Mouse (Mus musculus): ENCODE measurements at regions not wholly inside any gene's neighbourhood (a gene's known extent, or its start where the extent isn't known, plus 50 kb on each side); places are given as distances from the start of the nearest gene placed in this dataset.

- H3K27ac ChIP-seq (ENCODE audit: low read length): no peak overlapping the region
These were observed 122.8 kb downstream of the Ddx11 start for GRCm38 (mm10) chr17:66246031-66246534.

DNA sequence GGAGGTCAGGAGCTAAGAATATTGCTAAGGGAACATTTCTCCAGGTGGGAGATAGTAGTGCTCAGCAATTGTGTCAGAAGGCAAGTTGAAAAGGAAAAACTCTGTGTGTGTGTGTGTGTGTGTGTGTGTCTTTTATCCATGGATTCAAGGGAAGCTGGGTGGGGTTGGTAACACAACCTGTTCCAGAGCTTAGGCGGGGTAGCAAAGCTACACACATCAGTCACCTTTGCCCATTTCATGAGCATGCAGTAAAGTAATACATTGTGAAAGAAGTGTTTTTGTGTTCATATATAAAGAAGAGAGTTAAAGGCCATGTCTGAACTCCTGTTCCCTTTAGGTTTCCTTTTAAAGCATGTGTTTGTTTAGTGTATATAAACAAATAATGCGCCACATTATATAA lies 128.2 kb downstream of the Ddx11 start:
- 93% methylated on average over 2 of the region's 2 CpGs for WGBS
- H3K9me3 ChIP-seq (ENCODE audit: low read length): no peaks in the 10 kb centered on the region
- no peak overlapping the region for H3K9ac ChIP-seq (replicated peaks; ENCODE audit: low read length)
- no peak overlapping the region for H3K4me2 ChIP-seq (replicated peaks; ENCODE audit: low read depth, low read length)
- H3K36me3 ChIP-seq (ENCODE audit: insufficient read depth, low read length): no peaks in the 10 kb centered on the region
- no peak overlapping the region for H3K27ac ChIP-seq (ENCODE audit: low read length)
- no peaks in the 10 kb centered on the region for H3K27me3 ChIP-seq (ENCODE audit: insufficient read depth, low read length)
- no peak for ATAC-seq (ENCODE audit: low FRiP score, low TSS enrichment)
- no peaks in the 10 kb centered on the region for H3K4me1 ChIP-seq (ENCODE audit: insufficient read depth, low read length)
- no peak overlapping the region for H3K4me3 ChIP-seq (ENCODE audit: low read length)

More at GRCm38 (mm10) chr17:66246031-66246534, 122.8 kb downstream of the Ddx11 start:
- H3K4me1 ChIP-seq (ENCODE audit: insufficient read depth, low read length): peaks cover 15% of the 10 kb centered on the region
- H3K4me2 ChIP-seq (replicated peaks; ENCODE audit: low read depth, low read length): no peak overlapping the region
- H3K9ac ChIP-seq (replicated peaks; ENCODE audit: low read length): no peak overlapping the region
- no peak for ATAC-seq (ENCODE audit: low FRiP score, low TSS enrichment)
- no peaks in the 10 kb centered on the region for H3K9me3 ChIP-seq (ENCODE audit: low read length)
- WGBS: 82% methylated on average over 14 of the region's 14 CpGs
- no peaks in the 10 kb centered on the region for H3K27me3 ChIP-seq (ENCODE audit: insufficient read depth, low read length)
- H3K4me3 ChIP-seq (ENCODE audit: low read length): no peak overlapping the region
- H3K36me3 ChIP-seq (ENCODE audit: insufficient read depth, low read length): no peaks in the 10 kb centered on the region

DNA sequence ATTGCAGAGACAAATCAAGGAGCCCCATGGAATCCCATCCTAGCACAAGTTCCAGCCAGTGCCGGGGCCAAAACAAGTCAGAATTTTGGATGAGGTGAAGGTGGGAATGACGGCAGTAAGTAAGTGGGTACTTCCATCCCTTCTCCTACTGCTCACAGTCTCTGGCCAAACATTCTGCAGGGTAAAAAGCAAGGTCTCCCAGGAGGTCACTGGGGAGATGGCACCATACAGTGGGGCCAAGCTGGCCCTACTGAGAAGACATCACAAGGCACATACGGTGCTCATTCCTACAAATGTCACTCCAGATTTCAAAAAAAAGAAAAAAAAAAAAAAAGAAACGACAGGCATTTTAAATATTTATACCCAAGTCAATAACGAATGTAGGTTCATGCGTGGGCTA lies 129.6 kb downstream of the Ddx11 start:
- 89% methylated on average over 6 of the region's 6 CpGs for WGBS
- Histone ChIP-seq H3K27ac (ENCODE audit: low read length) (no peak overlapping the region), H3K4me2 (replicated peaks; ENCODE audit: low read depth, low read length) (no peak overlapping the region), H3K9me3 (ENCODE audit: low read length) (no peaks in the 10 kb centered on the region), H3K4me1 (ENCODE audit: insufficient read depth, low read length) (no peaks in the 10 kb centered on the region), H3K27me3 (ENCODE audit: insufficient read depth, low read length) (no peaks in the 10 kb centered on the region), H3K9ac (replicated peaks; ENCODE audit: low read length) (no peak overlapping the region), H3K4me3 (ENCODE audit: low read length) (no peak overlapping the region), H3K36me3 (ENCODE audit: insufficient read depth, low read length) (no peaks in the 10 kb centered on the region)
- ATAC-seq (ENCODE audit: low FRiP score, low TSS enrichment): no peak

GRCm38 (mm10) chr17:66259697-66260096 lies 136.4 kb downstream of the Ddx11 start:
- ATAC-seq (ENCODE audit: low FRiP score, low TSS enrichment): no peak
- no peak overlapping the region for H3K4me2 ChIP-seq (replicated peaks; ENCODE audit: low read depth, low read length)
- no peak overlapping the region for H3K9ac ChIP-seq (replicated peaks; ENCODE audit: low read length)
- no peaks in the 10 kb centered on the region for H3K36me3 ChIP-seq (ENCODE audit: insufficient read depth, low read length)
- no peaks in the 10 kb centered on the region for H3K9me3 ChIP-seq (ENCODE audit: low read length)
- 76% methylated on average over 8 of the region's 8 CpGs for WGBS
- no peaks in the 10 kb centered on the region for H3K27me3 ChIP-seq (ENCODE audit: insufficient read depth, low read length)
- no peak overlapping the region for H3K27ac ChIP-seq (ENCODE audit: low read length)
- H3K4me1 ChIP-seq (ENCODE audit: insufficient read depth, low read length): no peaks in the 10 kb centered on the region
- H3K4me3 ChIP-seq (ENCODE audit: low read length): no peak overlapping the region

GRCm38 (mm10) chr17:66262681-66263240 lies 139.4 kb downstream of the Ddx11 start:
- ATAC-seq (ENCODE audit: low FRiP score, low TSS enrichment): no peak
- Histone ChIP-seq H3K27me3 (ENCODE audit: insufficient read depth, low read length) (no peaks in the 10 kb centered on the region), H3K36me3 (ENCODE audit: insufficient read depth, low read length) (no peaks in the 10 kb centered on the region), H3K9me3 (ENCODE audit: low read length) (no peaks in the 10 kb centered on the region), H3K4me3 (ENCODE audit: low read length) (no peak overlapping the region), H3K9ac (replicated peaks; ENCODE audit: low read length) (no peak overlapping the region), H3K27ac (ENCODE audit: low read length) (no peak overlapping the region), H3K4me1 (ENCODE audit: insufficient read depth, low read length) (no peaks in the 10 kb centered on the region), H3K4me2 (replicated peaks; ENCODE audit: low read depth, low read length) (no peak overlapping the region)
- WGBS: 72% methylated on average over 4 of the region's 4 CpGs

- Histone ChIP-seq H3K36me3 (ENCODE audit: insufficient read depth, low read length) (no peaks in the 10 kb centered on the region), H3K4me3 (ENCODE audit: low read length) (no peak overlapping the region), H3K9me3 (ENCODE audit: low read length) (no peaks in the 10 kb centered on the region), H3K27me3 (ENCODE audit: insufficient read depth, low read length) (no peaks in the 10 kb centered on the region), H3K4me2 (replicated peaks; ENCODE audit: low read depth, low read length) (no peak overlapping the region), H3K9ac (replicated peaks; ENCODE audit: low read length) (no peak overlapping the region), H3K4me1 (ENCODE audit: insufficient read depth, low read length) (no peaks in the 10 kb centered on the region), H3K27ac (ENCODE audit: low read length) (no peak overlapping the region)
- WGBS: 87% methylated on average over 4 of the region's 4 CpGs
- no peak for ATAC-seq (ENCODE audit: low FRiP score, low TSS enrichment)
These were observed 140.1 kb downstream of the Ddx11 start for GRCm38 (mm10) chr17:66263405-66263804.

DNA sequence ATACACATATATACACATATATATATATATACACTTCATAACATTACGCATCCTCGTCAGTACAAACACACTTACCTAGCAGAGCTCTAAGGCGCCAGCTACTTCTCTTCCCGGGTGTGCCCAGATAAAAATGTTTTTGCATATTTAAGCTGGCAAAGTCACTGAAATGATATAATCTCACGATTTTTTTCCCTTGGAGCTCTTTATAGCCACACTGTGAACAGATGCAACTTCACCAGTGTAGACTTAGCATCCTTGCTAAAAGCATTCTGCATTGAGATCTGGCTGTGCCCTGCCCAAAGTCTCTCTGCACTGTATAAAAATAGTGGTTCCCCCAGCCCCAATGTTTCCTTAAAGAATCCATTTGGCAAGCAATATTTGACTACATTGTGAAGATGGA lies 143.5 kb downstream of the Ddx11 start:
- no peaks in the 10 kb centered on the region for H3K4me1 ChIP-seq (ENCODE audit: insufficient read depth, low read length)
- no peak for ATAC-seq (ENCODE audit: low FRiP score, low TSS enrichment)
- no peaks in the 10 kb centered on the region for H3K9me3 ChIP-seq (ENCODE audit: low read length)
- H3K4me2 ChIP-seq (replicated peaks; ENCODE audit: low read depth, low read length): no peak overlapping the region
- H3K9ac ChIP-seq (replicated peaks; ENCODE audit: low read length): no peak overlapping the region
- no peak overlapping the region for H3K27ac ChIP-seq (ENCODE audit: low read length)
- 81% methylated on average over 5 of the region's 5 CpGs for WGBS
- no peaks in the 10 kb centered on the region for H3K27me3 ChIP-seq (ENCODE audit: insufficient read depth, low read length)
- no peak overlapping the region for H3K4me3 ChIP-seq (ENCODE audit: low read length)
- H3K36me3 ChIP-seq (ENCODE audit: insufficient read depth, low read length): no peaks in the 10 kb centered on the region

DNA sequence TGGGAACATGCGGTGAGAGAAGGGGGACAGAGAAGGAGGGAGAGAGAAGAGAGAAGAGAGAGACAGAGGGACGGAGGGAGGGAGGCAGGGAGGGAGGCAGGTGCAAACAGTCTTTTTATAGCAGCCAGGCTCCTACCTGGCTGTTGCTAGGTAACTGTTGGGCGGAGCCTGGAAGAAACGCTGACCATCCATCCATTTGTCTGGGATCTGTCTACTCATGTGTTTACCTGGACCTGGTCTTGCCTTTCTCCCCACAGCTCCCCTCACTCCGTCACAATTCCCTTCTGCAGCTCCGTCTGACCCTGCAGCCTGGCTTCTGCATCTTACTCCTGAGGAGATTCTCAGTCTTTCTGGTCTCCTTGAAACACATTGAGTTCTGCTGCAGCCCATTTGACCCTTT lies 144.5 kb downstream of the Ddx11 start:
- H3K9ac ChIP-seq (replicated peaks; ENCODE audit: low read length): no peak overlapping the region
- H3K4me2 ChIP-seq (replicated peaks; ENCODE audit: low read depth, low read length): no peak overlapping the region
- H3K27ac ChIP-seq (ENCODE audit: low read length): no peak overlapping the region
- H3K36me3 ChIP-seq (ENCODE audit: insufficient read depth, low read length): no peaks in the 10 kb centered on the region
- no peaks in the 10 kb centered on the region for H3K9me3 ChIP-seq (ENCODE audit: low read length)
- WGBS: 49% methylated on average over 6 of the region's 6 CpGs
- H3K4me1 ChIP-seq (ENCODE audit: insufficient read depth, low read length): no peaks in the 10 kb centered on the region
- H3K4me3 ChIP-seq (ENCODE audit: low read length): no peak overlapping the region
- no peak for ATAC-seq (ENCODE audit: low FRiP score, low TSS enrichment)
- no peaks in the 10 kb centered on the region for H3K27me3 ChIP-seq (ENCODE audit: insufficient read depth, low read length)

- Histone ChIP-seq H3K36me3 (ENCODE audit: insufficient read depth, low read length) (no peaks in the 10 kb centered on the region), H3K4me1 (ENCODE audit: insufficient read depth, low read length) (no peaks in the 10 kb centered on the region), H3K27ac (ENCODE audit: low read length) (no peak overlapping the region), H3K27me3 (ENCODE audit: insufficient read depth, low read length) (no peaks in the 10 kb centered on the region), H3K9ac (replicated peaks; ENCODE audit: low read length) (no peak overlapping the region), H3K9me3 (ENCODE audit: low read length) (no peaks in the 10 kb centered on the region), H3K4me2 (replicated peaks; ENCODE audit: low read depth, low read length) (no peak overlapping the region), H3K4me3 (ENCODE audit: low read length) (no peak overlapping the region)
- no peak for ATAC-seq (ENCODE audit: low FRiP score, low TSS enrichment)
- WGBS: 74% methylated on average over 6 of the region's 6 CpGs
These were observed 146.2 kb downstream of the Ddx11 start for GRCm38 (mm10) chr17:66269567-66269966.

- no peak overlapping the region for H3K4me3 ChIP-seq (ENCODE audit: low read length)
- no peaks in the 10 kb centered on the region for H3K36me3 ChIP-seq (ENCODE audit: insufficient read depth, low read length)
- WGBS: 87% methylated on average over 7 of the region's 7 CpGs
- H3K27ac ChIP-seq (ENCODE audit: low read length): no peak overlapping the region
- H3K9me3 ChIP-seq (ENCODE audit: low read length): no peaks in the 10 kb centered on the region
- H3K9ac ChIP-seq (replicated peaks; ENCODE audit: low read length): no peak overlapping the region
- H3K27me3 ChIP-seq (ENCODE audit: insufficient read depth, low read length): no peaks in the 10 kb centered on the region
- no peak for ATAC-seq (ENCODE audit: low FRiP score, low TSS enrichment)
- H3K4me1 ChIP-seq (ENCODE audit: insufficient read depth, low read length): no peaks in the 10 kb centered on the region
- no peak overlapping the region for H3K4me2 ChIP-seq (replicated peaks; ENCODE audit: low read depth, low read length)
These were observed 148.6 kb downstream of the Ddx11 start for GRCm38 (mm10) chr17:66271906-66272305.

All from kidney, embryonic 16.5 days (tissue).